Mouse (Mus musculus) heart, embryonic 13.5 days (tissue): ENCODE measurements around the gene Tex14. TPM values are rescaled to one million over a fixed set of nuclear protein-coding genes. Genes with fewer than 3 reads are reported as not detected.

Experiments used
- ATAC-seq: fragments of 200-750 bp; cut with Nextera tagmentation; 2 replicates; pipeline ENCODE4 v1.8.0; 2017; ENCODE audit warnings: moderate TSS enrichment; ENCODE audit not compliant: insufficient number of reproducible peaks, low FRiP score, low TSS enrichment; ENCODE audit errors: extremely low read depth
- H3K27ac ChIP-seq: fragments of 300-500 bp; sonication (generic); replicated peaks from 2 replicates; pipeline ENCODE4 v1.5.1; 2015; ENCODE audit warnings: moderate library complexity, mild to moderate bottlenecking, inconsistent platforms
- H3K27me3 ChIP-seq: fragments of 300-500 bp; sonication (generic); replicated peaks from 2 replicates; pipeline ENCODE4 v1.6.1; 2015; ENCODE audit warnings: mild to moderate bottlenecking, inconsistent platforms
- H3K36me3 ChIP-seq: fragments of 300-500 bp; sonication (generic); 2 replicates; pipeline ENCODE4 v1.6.1; 2015; ENCODE audit warnings: mild to moderate bottlenecking, inconsistent platforms
- H3K4me1 ChIP-seq: fragments of 300-500 bp; sonication (generic); 2 replicates; pipeline ENCODE4 v1.6.1; 2015; ENCODE audit warnings: inconsistent platforms
- H3K4me2 ChIP-seq: fragments of 300-500 bp; sonication (generic); 2 replicates; pipeline ENCODE4 v1.6.1; 2015; ENCODE audit warnings: inconsistent platforms, mild to moderate bottlenecking, moderate library complexity
- H3K4me3 ChIP-seq: fragments of 300-500 bp; sonication (generic); 2 replicates; pipeline ENCODE4 v1.5.1; 2015; ENCODE audit warnings: moderate library complexity, mild to moderate bottlenecking, inconsistent platforms
- H3K9ac ChIP-seq: fragments of 300-500 bp; sonication (generic); 2 replicates; pipeline ENCODE4 v1.6.1; 2015; ENCODE audit warnings: inconsistent platforms, mild to moderate bottlenecking, moderate library complexity
- H3K9me3 ChIP-seq: fragments of 300-500 bp; sonication (generic); 2 replicates; pipeline ENCODE4 v1.6.1; 2016; ENCODE audit warnings: inconsistent platforms
- WGBS: fragments of 180-500 bp; shearing (Covaris S2); methylation state at CpG from one replicate; pipeline ENCODE4 v1.1.7; 2015; ENCODE audit warnings: mixed read lengths; 5-methylcytosine and 5-hydroxymethylcytosine counted together
- polyA plus RNA-seq: library from polyadenylated mRNA; unstranded; fragments of >200 nt; fragmentation: Nextera tagmentation; extraction: Ambion mirVana; gene quantifications from 2 replicates; pipeline ENCODE4 v1.2.1, GENCODE M21; 2015

Gene Tex14
- polyA plus RNA-seq, 1 experiment from 2014 or later = 0.28 TPM

DNA sequence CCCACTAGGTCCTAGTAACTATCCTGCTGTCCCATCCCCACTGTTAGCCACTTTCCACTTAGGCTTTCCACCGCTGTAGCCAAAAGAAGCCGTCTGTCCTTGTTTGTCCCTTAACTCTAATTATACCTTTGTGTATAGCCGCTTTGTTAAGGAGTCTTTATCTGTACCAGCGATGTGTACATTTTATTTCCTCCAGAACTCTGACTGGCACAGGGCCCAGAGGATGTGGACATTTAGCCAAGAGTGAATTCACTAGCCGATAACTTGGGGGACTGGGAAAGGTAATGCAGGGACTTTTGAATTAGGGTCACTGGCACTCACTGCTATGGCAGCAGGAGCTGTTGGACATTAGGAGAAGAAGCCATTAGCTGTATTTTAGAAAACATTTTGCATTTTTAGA lies 149.5 kb downstream of the Tex14 start:
- ATAC-seq = no peak
- Histone ChIP-seq H3K4me1 (peaks cover 20% of the 10 kb centered on the region), H3K9ac (no peak overlapping the region; the same call in 1 of the 2 replicates), H3K4me2 (peak overlapping the region; percentile 26), H3K36me3 (no peaks in the 10 kb centered on the region), H3K27ac (peak overlapping the region; percentile 74), H3K27me3 (no peaks in the 10 kb centered on the region), H3K4me3 (no peak overlapping the region), H3K9me3 (no peaks in the 10 kb centered on the region)
- 15% methylated on average over 5 of the region's 5 CpGs for WGBS

DNA sequence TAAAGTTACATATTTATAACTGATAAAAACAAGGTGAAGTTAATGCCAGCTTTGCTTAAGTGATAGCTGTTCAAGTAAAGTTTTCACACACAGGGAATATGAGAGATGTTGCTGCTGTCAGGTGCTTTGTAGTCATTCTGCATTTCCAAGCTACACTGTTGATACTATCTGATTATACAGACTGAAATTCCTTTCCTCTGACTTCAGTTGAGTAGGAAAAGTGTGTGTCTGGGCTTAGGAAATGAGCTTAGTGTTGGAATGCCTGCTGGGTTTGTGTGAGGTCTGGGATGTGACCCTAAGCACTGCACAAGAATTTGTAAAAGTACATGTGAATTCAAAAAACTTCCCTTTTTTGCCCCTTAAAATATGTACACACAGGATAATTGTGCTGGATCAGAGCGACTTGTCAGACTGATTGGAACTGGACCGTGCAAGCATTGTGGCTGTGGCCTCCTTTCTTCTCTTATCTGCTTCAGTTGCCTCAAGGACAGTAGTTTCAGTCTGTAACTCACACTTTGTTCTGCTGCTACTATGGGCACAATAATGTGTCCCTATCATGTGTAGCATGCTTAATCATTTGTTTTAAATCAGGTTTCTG lies 150.3 kb downstream of the Tex14 start:
- H3K27ac ChIP-seq = peak overlapping the region; percentile 74
- H3K4me2 ChIP-seq = no peak overlapping the region
- no peaks in the 10 kb centered on the region for H3K36me3 ChIP-seq
- H3K4me1 ChIP-seq = peaks cover 20% of the 10 kb centered on the region
- WGBS = 14% methylated on average over 2 of the region's 2 CpGs
- H3K9ac ChIP-seq = 0 out of 2 replicates have a peak overlapping the region, but pooled peaks have one; percentile 19
- no peak for ATAC-seq
- H3K27me3 ChIP-seq = no peaks in the 10 kb centered on the region
- no peaks in the 10 kb centered on the region for H3K9me3 ChIP-seq
- no peak overlapping the region for H3K4me3 ChIP-seq

GRCm38 (mm10) chr11:87561208-87561607 lies 156.3 kb downstream of the Tex14 start:
- no peak overlapping the region for H3K4me2 ChIP-seq
- H3K36me3 ChIP-seq = no peaks in the 10 kb centered on the region
- no peaks in the 10 kb centered on the region for H3K9me3 ChIP-seq
- no peaks in the 10 kb centered on the region for H3K27me3 ChIP-seq
- no peak overlapping the region for H3K9ac ChIP-seq
- H3K4me1 ChIP-seq = peaks cover 13% of the 10 kb centered on the region
- 40% methylated on average over 6 of the region's 6 CpGs for WGBS
- no peak for ATAC-seq
- H3K4me3 ChIP-seq = no peak overlapping the region
- no peak overlapping the region for H3K27ac ChIP-seq

GRCm38 (mm10) chr11:87566501-87566900 lies 161.6 kb downstream of the Tex14 start, which contains the start of gene Gm11492:
Gene Gm11492 (plus strand): TSS chr11:87566653.
- no peak within 1 kb of the TSS for H3K27ac ChIP-seq
- H3K4me3 ChIP-seq = no peak within 1 kb of the TSS
- 67% methylated on average over 3 of the region's 3 CpGs for WGBS
- no peaks in the 10 kb centered on the region for H3K9me3 ChIP-seq
- no peak within 1 kb of the TSS for H3K9ac ChIP-seq
- no peaks in the 10 kb centered on the region for H3K36me3 ChIP-seq
- no peaks in the 10 kb centered on the region for H3K27me3 ChIP-seq
- no peak within 1 kb of the TSS for H3K4me2 ChIP-seq
- ATAC-seq = no peak
- peaks cover 27% of the 10 kb centered on the region for H3K4me1 ChIP-seq

GRCm38 (mm10) chr11:87568255-87568953 lies 163.5 kb downstream of the Tex14 start, which contains the start of gene Sept4:
Gene Sept4 (plus strand): TSS chr11:87568903.
- ATAC-seq = no peak
- Histone ChIP-seq H3K4me2 (no peak within 1 kb of the TSS), H3K27me3 (no peaks in the 10 kb centered on the region), H3K9me3 (no peaks in the 10 kb centered on the region), H3K4me1 (peaks cover 31% of the 10 kb centered on the region), H3K36me3 (no peaks in the 10 kb centered on the region), H3K4me3 (no peak within 1 kb of the TSS), H3K27ac (no peak within 1 kb of the TSS), H3K9ac (no peak within 1 kb of the TSS)
- 70% methylated on average over 7 of the region's 7 CpGs for WGBS

- Histone ChIP-seq H3K36me3 (no peaks in the 10 kb centered on the region), H3K9me3 (no peaks in the 10 kb centered on the region), H3K4me2 (peak overlapping the region; percentile 13), H3K27ac (peak overlapping the region; percentile 58), H3K9ac (no peak overlapping the region), H3K4me3 (no peak overlapping the region), H3K27me3 (no peaks in the 10 kb centered on the region), H3K4me1 (peaks cover 47% of the 10 kb centered on the region)
- ATAC-seq = no peak
- WGBS = 10% methylated on average over 5 of the region's 5 CpGs
Measured at GRCm38 (mm10) chr11:87570743-87571142, 165.9 kb downstream of the Tex14 start.

GRCm38 (mm10) chr11:87571361-87571950 lies 166.6 kb downstream of the Tex14 start:
- peaks cover 47% of the 10 kb centered on the region for H3K4me1 ChIP-seq
- peak overlapping the region; percentile 13 for H3K4me2 ChIP-seq
- no peak for ATAC-seq
- H3K9ac ChIP-seq = 0 out of 2 replicates have a peak overlapping the region, but pooled peaks have one; percentile 37
- H3K9me3 ChIP-seq = no peaks in the 10 kb centered on the region
- 65% methylated on average over 1 of the region's 1 CpGs for WGBS
- peak overlapping the region; percentile 58 for H3K27ac ChIP-seq
- H3K36me3 ChIP-seq = no peaks in the 10 kb centered on the region
- H3K27me3 ChIP-seq = no peaks in the 10 kb centered on the region
- H3K4me3 ChIP-seq = no peak overlapping the region

GRCm38 (mm10) chr11:87573751-87574150 lies 168.9 kb downstream of the Tex14 start:
- no peak for ATAC-seq
- Histone ChIP-seq H3K27ac (no peak overlapping the region), H3K9ac (no peak overlapping the region), H3K4me3 (no peak overlapping the region), H3K36me3 (no peaks in the 10 kb centered on the region), H3K4me1 (peaks cover 63% of the 10 kb centered on the region), H3K9me3 (no peaks in the 10 kb centered on the region), H3K27me3 (no peaks in the 10 kb centered on the region), H3K4me2 (no peak overlapping the region)
- 53% methylated on average over 7 of the region's 7 CpGs for WGBS

- Histone ChIP-seq H3K36me3 (no peaks in the 10 kb centered on the region), H3K4me2 (no peak overlapping the region), H3K9me3 (no peaks in the 10 kb centered on the region), H3K27me3 (no peaks in the 10 kb centered on the region), H3K9ac (no peak overlapping the region), H3K4me1 (peaks cover 71% of the 10 kb centered on the region), H3K4me3 (no peak overlapping the region), H3K27ac (no peak overlapping the region)
- no peak for ATAC-seq
- WGBS = 46% methylated on average over 21 of the region's 21 CpGs
Measured at GRCm38 (mm10) chr11:87574520-87575180, 169.8 kb downstream of the Tex14 start.

- peak overlapping the region; percentile 81 for H3K9ac ChIP-seq
- no peaks in the 10 kb centered on the region for H3K9me3 ChIP-seq
- H3K27ac ChIP-seq = no peak overlapping the region
- WGBS = 29% methylated on average over 6 of the region's 6 CpGs
- no peak for ATAC-seq
- peak overlapping the region; percentile 58 for H3K4me3 ChIP-seq
- H3K4me1 ChIP-seq = peaks cover 55% of the 10 kb centered on the region
- H3K27me3 ChIP-seq = no peaks in the 10 kb centered on the region
- peak overlapping the region; percentile 93 for H3K4me2 ChIP-seq
- no peaks in the 10 kb centered on the region for H3K36me3 ChIP-seq
Measured at GRCm38 (mm10) chr11:87577601-87578248, 172.9 kb downstream of the Tex14 start.
